Mouse (Mus musculus) urinary bladder, postnatal 36 days (tissue): Measurements from ENCODE around the gene Dbndd1.
A peak's percentile ranks its signal among the peaks of the same experiment; 100 is the strongest.
"Not testable (repeated sequence)": the region's sequence is repeated elsewhere in the genome, so short reads cannot be mapped to it uniquely, and the experiment has no call there.

Source experiments
- DNase-seq, 2 experiments: peaks; one replicate each; pipeline ENCODE4 v3.0.0; 2022; ENCODE audit warnings: low spot score in 2 of 2, mixed read lengths in 1 of 2

The Dbndd1 gene

GRCm38 (mm10) chr8:123497699-123498098 is 17.6 kb downstream of the Dbndd1 start:
- DNase-seq: no peak

GRCm38 (mm10) chr8:123492898-123493297 is 22.4 kb downstream of the Dbndd1 start:
- no peak for DNase-seq

- DNase-seq: no peak
Measured at GRCm38 (mm10) chr8:123491280-123492075, 23.8 kb downstream of the Dbndd1 start.

- DNase-seq: no peak
Measured at GRCm38 (mm10) chr8:123482627-123483026, 32.6 kb downstream of the Dbndd1 start.

GRCm38 (mm10) chr8:123478456-123479218 is 36.6 kb downstream of the Dbndd1 start:
- no peak for DNase-seq

GRCm38 (mm10) chr8:123477737-123478258 is 37.5 kb downstream of the Dbndd1 start, which contains the start of gene Afg3l1:
TSS of gene Afg3l1 (plus strand) at chr8:123477903.
- peak; percentile 91 to 92 for DNase-seq

GRCm38 (mm10) chr8:123476911-123477736 is 38.1 kb downstream of the Dbndd1 start:
- DNase-seq: peak in 1 of 2 experiments; percentile 3

GRCm38 (mm10) chr8:123474549-123474948 is 40.7 kb downstream of the Dbndd1 start:
- not testable (repeated sequence) for DNase-seq

GRCm38 (mm10) chr8:123472991-123473390 is 42.3 kb downstream of the Dbndd1 start:
- DNase-seq: not testable (repeated sequence)

GRCm38 (mm10) chr8:123467476-123467875 is 47.8 kb downstream of the Dbndd1 start:
- DNase-seq: no peak

- no peak for DNase-seq
Measured at GRCm38 (mm10) chr8:123463651-123464050, 51.6 kb downstream of the Dbndd1 start.
